Mouse (Mus musculus) layer of hippocampus, adult 2 months (tissue): Measurements from ENCODE around the gene Brwd1. TPM values are rescaled to one million over a fixed set of nuclear protein-coding genes. Genes with fewer than 3 reads are reported as not detected.

Experiments used
- DNase-seq, 2 experiments: peaks; one replicate each; pipeline ENCODE4 v3.0.0; 2022; ENCODE audit warnings: low spot score in 2 of 2
- H3K27ac ChIP-seq: fragments of 200-600 bp; 2 replicates; pipeline ENCODE4 v1.8.1; 2022
- H3K4me3 ChIP-seq: fragments of 200-600 bp; 2 replicates; pipeline ENCODE4 v1.8.1; 2022; ENCODE audit warnings: mild to moderate bottlenecking
- CTCF ChIP-seq: fragments of 200-600 bp; conservative IDR thresholded peaks from 2 replicates; pipeline ENCODE4 v1.8.1; 2022; ENCODE audit warnings: antibody characterized with exemption, mild to moderate bottlenecking, moderate library complexity
- total RNA-seq, 2 experiments: library from RNA; stranded (reverse); gene quantifications; 2 replicates each; pipeline ENCODE4 v1.2.3; 2021

Brwd1 gene
- total RNA-seq, 2 experiments from 2014 or later = 141 to 150 TPM

- no peak for DNase-seq
- no peak overlapping the region for H3K4me3 ChIP-seq
- H3K27ac ChIP-seq = no peak overlapping the region
- TF ChIP-seq CTCF = no peak
Observed at GRCm38 (mm10) chr16:96095966-96096365, 13.6 kb upstream of the Brwd1 start.

DNA sequence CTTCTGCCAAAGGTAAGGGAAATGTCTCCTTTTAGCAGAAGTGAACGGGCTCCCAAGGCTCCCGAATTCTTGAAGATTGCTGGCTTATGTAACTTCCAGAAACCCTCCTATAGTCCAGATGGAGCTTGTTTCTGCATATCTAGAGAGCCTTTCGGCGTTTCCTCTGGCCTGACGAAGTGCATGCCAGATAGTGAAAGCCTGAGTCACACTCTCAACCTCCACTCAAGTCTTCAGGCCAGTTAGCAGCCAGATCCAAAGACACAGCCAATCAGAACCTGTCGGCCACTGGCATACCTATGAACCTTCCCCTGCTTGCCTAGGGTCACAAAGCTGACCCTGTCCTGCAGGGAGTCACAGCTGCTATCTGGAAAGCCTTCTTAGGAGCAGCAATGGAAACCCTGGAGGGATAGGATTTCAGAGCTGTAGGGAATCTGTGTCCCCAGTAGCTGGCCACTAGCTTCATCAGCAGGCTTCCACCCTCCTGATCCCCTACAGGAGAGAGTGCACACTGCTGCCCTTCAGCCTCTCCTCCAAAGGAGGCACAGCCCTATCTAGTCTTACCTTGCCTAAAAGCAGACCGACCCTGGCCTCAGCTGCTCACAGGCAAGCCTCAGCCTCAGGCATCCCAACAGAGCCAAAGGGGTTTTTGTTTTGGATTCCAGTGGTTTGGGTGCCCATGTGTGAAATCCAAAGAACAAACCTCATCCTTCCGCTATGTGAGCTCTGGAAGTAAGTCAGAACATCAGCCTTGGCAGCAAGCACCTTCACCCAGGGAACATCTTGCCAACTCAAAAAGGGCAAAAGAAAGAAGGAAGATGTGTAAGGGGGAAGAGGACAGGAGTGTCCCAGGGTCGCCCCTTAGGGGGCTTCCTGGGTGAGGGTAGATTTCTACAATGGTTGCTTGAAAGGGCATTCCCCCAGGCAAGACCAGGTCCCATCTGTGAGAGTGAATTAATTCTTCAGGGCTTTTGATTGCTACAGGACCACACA is 9.5 kb upstream of the Brwd1 start:
- peak; percentile 19 for TF ChIP-seq CTCF
- no peak overlapping the region for H3K27ac ChIP-seq
- DNase-seq = no peak
- no peak overlapping the region for H3K4me3 ChIP-seq

DNA sequence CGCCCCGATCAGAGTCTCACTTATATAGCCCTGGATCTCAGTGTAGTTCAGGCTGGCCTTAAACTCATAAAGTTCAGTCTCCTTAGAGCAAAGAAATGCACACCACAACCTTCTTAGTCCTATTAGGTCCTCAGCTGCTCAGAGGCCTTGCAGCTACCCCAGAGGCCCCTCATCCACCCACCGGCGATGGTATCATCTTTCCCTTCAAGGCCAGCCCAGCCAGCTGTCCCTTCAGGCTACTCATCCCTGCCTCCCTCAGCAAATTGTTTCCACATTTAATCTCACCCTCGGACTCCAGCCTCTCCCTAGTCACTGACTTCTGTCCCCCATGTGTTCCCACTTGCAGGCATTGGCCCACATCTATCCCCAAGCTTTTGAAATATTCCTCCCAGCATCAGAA is 5.8 kb upstream of the Brwd1 start:
- H3K27ac ChIP-seq = no peak overlapping the region
- no peak overlapping the region for H3K4me3 ChIP-seq
- DNase-seq = no peak
- TF ChIP-seq CTCF = no peak

DNA sequence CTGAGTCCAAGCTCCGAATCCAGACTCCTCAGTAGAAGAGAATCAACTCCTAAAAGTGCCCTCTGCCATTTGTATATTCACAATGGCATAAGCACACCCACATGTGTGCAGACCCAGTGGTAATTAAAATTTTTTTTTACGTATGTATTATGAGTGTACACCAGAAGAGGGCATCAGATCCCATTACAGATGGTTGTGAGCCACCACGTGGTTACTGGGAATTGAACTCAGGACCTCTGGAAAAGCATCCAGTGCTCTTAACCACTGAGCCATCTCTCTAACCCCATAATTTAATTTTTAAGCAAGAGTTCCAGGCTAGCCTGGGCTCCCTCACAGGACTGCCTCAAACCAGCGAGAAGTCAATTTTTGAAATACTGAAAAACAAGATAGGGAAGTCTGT is 5.1 kb upstream of the Brwd1 start:
- DNase-seq = no peak
- Histone ChIP-seq H3K27ac (no peak overlapping the region), H3K4me3 (no peak overlapping the region)
- peak; percentile 42 for TF ChIP-seq CTCF

DNA sequence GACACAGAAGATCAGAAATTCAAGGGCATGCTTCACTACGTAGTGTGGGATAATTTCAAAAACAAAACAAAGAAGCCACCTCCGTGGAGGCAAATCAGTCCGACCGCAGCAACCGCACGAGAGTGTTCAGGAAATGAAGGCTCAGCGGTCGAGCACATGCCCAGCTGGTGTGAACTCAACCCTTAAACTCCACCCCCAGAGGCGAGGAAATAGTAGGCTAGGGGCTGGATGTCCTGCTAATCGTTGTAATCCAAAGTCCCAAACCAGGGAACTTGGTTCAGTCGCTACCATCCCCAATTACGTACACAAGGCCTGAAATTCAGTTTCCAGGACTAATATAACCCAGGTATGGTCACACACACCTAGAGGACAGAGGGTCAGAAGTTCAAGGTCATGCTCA is 4.7 kb upstream of the Brwd1 start:
- H3K4me3 ChIP-seq = no peak overlapping the region
- H3K27ac ChIP-seq = no peak overlapping the region
- DNase-seq = no peak
- TF ChIP-seq CTCF = no peak

GRCm38 (mm10) chr16:96085597-96085996 is 3.3 kb upstream of the Brwd1 start:
- no peak for DNase-seq
- no peak for TF ChIP-seq CTCF
- Histone ChIP-seq H3K27ac (no peak overlapping the region), H3K4me3 (no peak overlapping the region)

GRCm38 (mm10) chr16:96083179-96083646 is 887 bp upstream of the Brwd1 start:
- peak overlapping the region; percentile 99 for H3K27ac ChIP-seq
- peak overlapping the region; percentile 73 for H3K4me3 ChIP-seq
- DNase-seq = no peak
- TF ChIP-seq CTCF = no peak

DNA sequence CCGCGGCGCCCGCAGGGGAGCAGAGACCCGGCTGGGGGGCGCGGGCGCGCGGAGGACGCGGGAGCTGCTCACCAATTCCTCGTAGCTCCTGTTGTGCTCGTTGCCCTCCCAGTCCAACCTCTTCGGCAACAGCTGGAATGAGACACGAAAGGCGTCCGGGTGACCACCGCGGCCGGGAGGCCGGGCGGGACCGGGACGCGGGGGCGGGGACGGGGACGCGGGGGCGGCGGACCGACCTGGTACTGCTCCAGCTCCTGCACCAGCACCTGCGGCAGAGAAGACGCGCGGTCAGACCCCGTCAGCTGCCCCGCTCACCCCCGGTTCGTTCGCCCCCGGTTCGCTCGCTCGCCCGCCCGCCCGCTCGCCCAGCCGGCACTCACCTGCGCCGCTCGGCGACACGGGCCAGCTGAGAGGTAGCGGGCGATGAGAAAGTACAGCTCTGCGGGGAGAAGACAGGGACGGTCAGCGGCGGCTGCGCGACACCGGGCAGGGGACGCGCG is 534 bp downstream of the Brwd1 start:
- no peak for DNase-seq
- H3K27ac ChIP-seq = peak overlapping the region; percentile 99
- no peak for TF ChIP-seq CTCF
- H3K4me3 ChIP-seq = peak overlapping the region; percentile 73

DNA sequence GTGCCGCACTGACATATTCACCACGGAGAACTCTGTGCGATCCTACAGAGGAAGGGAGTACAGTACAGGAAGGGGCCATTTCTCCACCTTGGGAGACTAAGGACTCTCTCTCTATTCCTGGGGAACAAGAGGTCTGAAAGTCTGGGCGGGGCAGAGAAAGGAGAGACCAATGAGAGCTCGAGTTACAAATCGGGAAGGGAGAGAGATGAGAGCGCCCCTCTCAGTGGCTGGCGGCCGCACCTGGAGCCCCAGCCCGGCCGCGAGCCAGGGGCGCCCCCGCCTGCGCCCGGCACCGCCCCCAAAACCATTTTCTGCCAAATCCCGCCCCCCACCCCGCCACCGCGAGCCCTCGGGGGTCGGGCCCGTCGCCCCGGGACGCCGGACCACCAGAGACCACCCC is 995 bp downstream of the Brwd1 start:
- peak; percentile 89 to 90 for DNase-seq
- Histone ChIP-seq H3K4me3 (peak overlapping the region; percentile 73), H3K27ac (peak overlapping the region; percentile 99)
- no peak for TF ChIP-seq CTCF

- peak overlapping the region; percentile 73 for H3K4me3 ChIP-seq
- no peak for TF ChIP-seq CTCF
- no peak for DNase-seq
- H3K27ac ChIP-seq = no peak overlapping the region
Observed at GRCm38 (mm10) chr16:96080524-96080923, 1.8 kb downstream of the Brwd1 start.

GRCm38 (mm10) chr16:96068364-96068763 is 14.0 kb downstream of the Brwd1 start:
- no peak for TF ChIP-seq CTCF
- DNase-seq = no peak
- H3K4me3 ChIP-seq = no peak overlapping the region
- H3K27ac ChIP-seq = no peak overlapping the region

- no peak overlapping the region for H3K4me3 ChIP-seq
- TF ChIP-seq CTCF = no peak
- no peak overlapping the region for H3K27ac ChIP-seq
- DNase-seq = no peak
Observed at GRCm38 (mm10) chr16:96066174-96066573, 16.2 kb downstream of the Brwd1 start.

GRCm38 (mm10) chr16:96064649-96065048 is 17.7 kb downstream of the Brwd1 start:
- no peak overlapping the region for H3K27ac ChIP-seq
- DNase-seq = no peak
- H3K4me3 ChIP-seq = no peak overlapping the region
- no peak for TF ChIP-seq CTCF

GRCm38 (mm10) chr16:96044096-96044495 is 38.2 kb downstream of the Brwd1 start:
- peak; percentile 71 for TF ChIP-seq CTCF
- no peak for DNase-seq
- Histone ChIP-seq H3K27ac (no peak overlapping the region), H3K4me3 (no peak overlapping the region)
